Mouse (Mus musculus) bone marrow macrophage, adult 2 months (primary cell): ENCODE results near the gene B3galt4. TPM values are rescaled to one million over a fixed set of nuclear protein-coding genes. Genes with fewer than 3 reads are reported as not detected.
A peak's percentile ranks its signal among the peaks of the same experiment; 100 is the strongest.
"Not testable (repeated sequence)": the region's sequence is repeated elsewhere in the genome, so short reads cannot be mapped to it uniquely, and the experiment has no call there.

Experiments
- H3K27ac ChIP-seq: 2 replicates; pipeline ENCODE4 v1.5.1; 2012; ENCODE audit warnings: low read depth, low read length; ENCODE audit not compliant: insufficient read depth
- H3K4me1 ChIP-seq: 2 replicates; pipeline ENCODE4 v1.6.1; 2012; ENCODE audit warnings: low read length; ENCODE audit not compliant: control insufficient read depth, insufficient read depth
- H3K4me3 ChIP-seq: 2 replicates; pipeline ENCODE4 v1.5.1; 2012; ENCODE audit warnings: mild to moderate bottlenecking, low read length, moderate library complexity; ENCODE audit not compliant: insufficient read depth
- CTCF ChIP-seq: IDR thresholded peaks from 2 replicates; pipeline ENCODE4 v1.5.1; 2012; ENCODE audit warnings: low read depth, mild to moderate bottlenecking, low read length, moderate library complexity
- POLR2A ChIP-seq: IDR thresholded peaks from 2 replicates; pipeline ENCODE4 v1.6.1; 2012; ENCODE audit warnings: mild to moderate bottlenecking, low read depth, low read length, borderline replicate concordance
- polyA plus RNA-seq: library from polyadenylated mRNA; stranded (reverse); fragments of >200 nt; gene quantifications from 2 replicates; pipeline ENCODE4 v1.2.4, GENCODE M21; 2012; ENCODE audit not compliant: missing spikeins, insufficient read depth, insufficient read length

The B3galt4 gene
- polyA plus RNA-seq, 1 experiment: 8.7 TPM

- no peak for TF ChIP-seq CTCF
- no peak for TF ChIP-seq POLR2A
- peaks cover 11% of the 10 kb centered on the region; the same call in 1 of the 2 replicates for H3K4me1 ChIP-seq
- H3K27ac ChIP-seq: peak overlapping the region; percentile 85
- H3K4me3 ChIP-seq: peak overlapping the region; percentile 93
Observed at GRCm38 (mm10) chr17:33953961-33954565, 2.8 kb upstream of the B3galt4 start.

DNA sequence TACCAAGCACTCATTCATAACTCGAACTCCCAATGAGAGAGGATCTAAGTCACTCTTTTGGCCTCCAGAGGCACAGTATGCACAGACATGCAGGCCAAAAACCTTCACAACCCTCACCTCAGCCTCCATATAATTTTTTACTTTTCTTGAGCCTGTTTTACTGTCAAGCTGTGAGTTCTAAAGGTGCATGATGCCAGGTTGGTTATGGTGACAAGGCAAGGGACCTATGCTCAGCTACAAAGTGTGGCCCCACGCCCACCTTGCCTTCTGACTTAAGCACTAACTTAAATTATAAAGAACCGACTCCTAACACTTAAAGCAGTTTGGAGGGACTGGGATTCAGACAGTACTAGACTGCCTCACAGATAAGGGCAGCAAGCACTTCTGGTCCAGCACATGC, 2.0 kb upstream of the B3galt4 start:
- Histone ChIP-seq H3K4me3 (peak overlapping the region; percentile 93; the same call in 1 of the 2 replicates), H3K4me1 (peaks cover 15% of the 10 kb centered on the region), H3K27ac (0 out of 2 replicates have a peak overlapping the region, but pooled peaks have one; percentile 4)
- TF ChIP-seq CTCF (no peak), POLR2A (no peak)

- peaks cover 19% of the 10 kb centered on the region for H3K4me1 ChIP-seq
- peak overlapping the region; percentile 93 for H3K4me3 ChIP-seq
- no peak for TF ChIP-seq POLR2A
- no peak for TF ChIP-seq CTCF
- 0 out of 2 replicates have a peak overlapping the region, but pooled peaks have one; percentile 6 for H3K27ac ChIP-seq
Observed at GRCm38 (mm10) chr17:33952879-33953278, 1.6 kb upstream of the B3galt4 start.

- peaks cover 25% of the 10 kb centered on the region for H3K4me1 ChIP-seq
- H3K4me3 ChIP-seq: peak overlapping the region; percentile 68
- H3K27ac ChIP-seq: not testable (repeated sequence)
Observed at GRCm38 (mm10) chr17:33952015-33952414, 727 bp upstream of the B3galt4 start.

- Histone ChIP-seq H3K4me1 (peaks cover 32% of the 10 kb centered on the region), H3K27ac (no peak overlapping the region), H3K4me3 (peak overlapping the region; percentile 68)
- TF ChIP-seq POLR2A: no peak
- TF ChIP-seq CTCF: no peak
Observed at GRCm38 (mm10) chr17:33950131-33950625, 1.1 kb downstream of the B3galt4 start.

DNA sequence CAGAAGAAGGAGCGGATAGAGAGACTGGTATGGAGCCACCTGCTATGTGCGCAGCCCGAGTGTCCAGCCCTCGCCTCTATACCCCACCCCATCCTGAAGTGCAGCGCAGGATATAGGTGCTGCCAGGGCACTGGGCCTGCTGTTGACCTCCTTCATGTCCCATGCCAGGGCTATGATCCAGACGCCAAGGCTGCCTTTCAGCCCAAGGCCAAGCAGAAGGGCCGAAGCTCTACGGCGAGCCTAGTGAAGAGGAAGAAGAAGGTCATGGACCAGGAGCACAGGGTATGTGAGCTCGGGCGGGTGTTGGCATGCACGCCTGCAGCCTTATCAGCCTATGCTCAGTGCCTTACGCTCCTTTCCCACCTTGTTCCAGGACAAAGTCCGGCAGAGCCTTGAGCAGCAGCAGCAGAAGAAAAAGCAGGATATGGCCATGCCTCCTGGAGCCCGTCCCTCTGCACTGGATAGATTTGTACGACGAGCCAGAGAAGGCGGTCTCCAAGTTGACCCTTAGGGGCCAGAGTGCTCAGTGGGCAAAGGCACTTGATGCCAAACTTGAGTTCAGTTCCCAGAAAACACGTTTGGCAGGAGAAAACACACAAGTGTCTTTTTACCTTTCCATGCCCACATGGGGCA, 2.3 kb downstream of the B3galt4 start:
- Histone ChIP-seq H3K4me3 (no peak overlapping the region), H3K27ac (no peak overlapping the region), H3K4me1 (peaks cover 32% of the 10 kb centered on the region)
- TF ChIP-seq POLR2A (no peak), CTCF (no peak)

DNA sequence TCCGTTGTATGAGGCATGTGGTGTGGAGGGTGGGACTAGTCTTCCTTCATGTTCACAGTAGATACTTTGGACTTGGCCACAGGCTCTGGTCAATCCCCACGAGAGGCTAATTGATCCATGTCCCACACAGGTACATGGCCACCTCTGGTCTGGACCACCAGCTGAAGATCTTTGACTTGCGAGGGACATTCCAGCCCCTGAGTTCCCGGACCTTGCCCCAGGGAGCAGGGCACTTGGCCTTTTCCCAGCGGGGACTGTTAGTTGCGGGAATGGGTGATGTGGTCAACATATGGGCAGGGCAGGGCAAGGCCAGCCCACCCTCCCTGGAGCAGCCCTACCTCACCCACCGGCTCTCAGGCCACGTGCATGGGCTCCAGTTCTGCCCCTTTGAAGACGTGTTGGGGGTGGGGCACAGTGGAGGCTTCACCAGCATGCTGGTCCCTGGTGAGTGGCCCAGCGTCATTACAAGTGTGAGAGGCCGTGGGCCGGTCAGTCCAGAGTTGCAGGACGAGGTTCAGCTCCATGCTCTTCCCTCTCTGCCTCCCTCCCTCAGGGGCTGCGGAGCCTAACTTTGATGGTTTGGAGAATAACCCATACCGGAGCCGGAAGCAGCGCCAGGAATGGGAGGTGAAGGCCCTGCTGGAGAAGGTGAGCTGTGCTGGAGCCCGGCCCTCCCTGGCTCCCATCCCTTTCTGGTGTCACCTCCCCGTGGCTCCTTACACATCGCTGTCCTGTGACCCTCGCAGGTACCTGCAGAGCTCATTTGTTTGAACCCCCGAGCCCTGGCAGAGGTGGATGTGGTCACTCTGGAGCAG, 3.0 kb downstream of the B3galt4 start:
- Histone ChIP-seq H3K27ac (peak overlapping the region; percentile 69), H3K4me3 (no peak overlapping the region), H3K4me1 (peaks cover 29% of the 10 kb centered on the region)
- TF ChIP-seq POLR2A (no peak), CTCF (no peak)

DNA sequence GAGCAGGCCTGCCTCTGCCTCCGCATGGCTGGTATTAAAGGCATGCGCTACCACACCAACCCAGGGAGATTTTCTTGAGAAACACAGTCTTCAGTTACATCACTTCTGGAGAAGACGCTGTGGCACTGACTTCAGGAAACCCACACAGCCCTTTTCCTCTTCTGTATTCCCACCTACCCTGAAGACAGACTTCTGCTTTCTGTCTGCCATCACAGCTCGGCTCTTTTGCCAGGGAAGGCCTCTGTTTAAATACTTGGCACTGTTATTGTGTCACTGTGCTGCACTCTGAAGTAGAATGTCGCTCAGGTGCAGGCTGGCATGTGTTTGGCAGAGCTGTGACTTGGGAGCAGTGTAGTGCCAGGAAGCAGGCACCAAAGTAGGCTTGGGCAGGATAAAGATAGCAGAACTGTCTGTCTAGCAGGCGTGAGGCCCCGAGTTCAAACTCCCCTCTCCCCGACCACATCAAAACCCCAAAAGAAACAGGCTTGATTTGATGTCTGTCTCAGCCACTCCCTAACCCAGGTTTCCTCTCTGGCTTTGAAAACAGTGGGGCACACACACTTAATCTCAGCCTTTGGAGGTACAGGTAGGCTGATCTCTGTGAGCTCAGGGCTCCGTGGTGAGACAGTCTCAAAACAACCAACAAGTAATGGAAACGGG, 3.7 kb downstream of the B3galt4 start:
- TF ChIP-seq CTCF: no peak
- no peak for TF ChIP-seq POLR2A
- Histone ChIP-seq H3K4me3 (no peak overlapping the region), H3K4me1 (peaks cover 27% of the 10 kb centered on the region), H3K27ac (peak overlapping the region; percentile 69)

DNA sequence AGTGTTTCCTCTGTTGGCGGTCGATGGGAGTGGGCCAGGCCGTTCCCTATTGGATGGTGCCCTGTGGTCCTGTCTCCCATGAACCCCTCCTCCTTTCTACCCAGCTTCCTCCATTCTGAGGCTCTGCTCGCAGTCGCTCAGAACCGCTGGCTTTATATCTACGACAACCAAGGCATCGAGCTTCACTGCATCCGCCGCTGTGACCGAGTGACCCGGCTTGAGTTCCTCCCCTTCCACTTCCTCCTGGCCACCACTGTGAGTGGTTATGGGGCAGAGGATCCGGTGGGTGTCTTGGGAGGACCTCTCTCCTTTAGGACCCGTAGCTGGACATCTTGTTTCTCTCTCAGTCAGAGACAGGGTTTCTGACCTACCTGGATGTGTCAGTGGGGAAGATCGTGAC, 7.8 kb downstream of the B3galt4 start:
- Histone ChIP-seq H3K27ac (no peak overlapping the region), H3K4me1 (peaks cover 27% of the 10 kb centered on the region), H3K4me3 (no peak overlapping the region)
- TF ChIP-seq CTCF: no peak
- no peak for TF ChIP-seq POLR2A

DNA sequence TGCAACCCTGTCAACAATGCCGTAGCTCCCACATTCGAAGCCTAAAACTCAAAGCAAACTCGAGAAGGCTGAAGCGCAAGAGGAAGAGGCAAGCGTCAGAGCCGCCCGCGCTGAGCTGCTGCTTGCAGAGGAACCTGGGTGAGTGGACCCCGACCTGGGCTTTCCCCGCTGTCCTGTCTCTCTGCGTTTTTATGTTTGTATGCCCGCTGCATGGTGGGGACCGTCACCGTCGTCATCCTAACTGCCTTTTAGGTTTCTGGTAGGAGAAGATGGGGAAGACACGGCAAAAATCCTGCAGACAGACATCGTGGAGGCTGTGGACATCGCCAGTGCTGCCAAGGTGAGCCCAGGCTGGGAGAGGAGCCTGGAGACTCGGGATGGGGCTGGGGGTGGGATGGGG, 9.9 kb downstream of the B3galt4 start:
- peak overlapping the region; percentile 89 for H3K4me3 ChIP-seq
- peaks cover 10% of the 10 kb centered on the region for H3K4me1 ChIP-seq
- no peak overlapping the region for H3K27ac ChIP-seq
- TF ChIP-seq POLR2A (no peak), CTCF (no peak)
